Mouse (Mus musculus) kidney, adult 2 months (tissue): ENCODE data around the gene Spryd3.

Experiments
- CTCF ChIP-seq: fragments of 200-500 bp; conservative IDR thresholded peaks from 2 replicates; pipeline ENCODE4 v1.5.1; 2011; ENCODE audit warnings: low read depth, mild to moderate bottlenecking, control low read depth, low read length, moderate library complexity, mixed read lengths; ENCODE audit not compliant: insufficient read depth, insufficient read length
- POLR2A ChIP-seq: fragments of 200-500 bp; IDR thresholded peaks from one replicate; pipeline ENCODE4 v1.6.1; 2011; ENCODE audit warnings: low read depth, low read length, control low read depth

DNA sequence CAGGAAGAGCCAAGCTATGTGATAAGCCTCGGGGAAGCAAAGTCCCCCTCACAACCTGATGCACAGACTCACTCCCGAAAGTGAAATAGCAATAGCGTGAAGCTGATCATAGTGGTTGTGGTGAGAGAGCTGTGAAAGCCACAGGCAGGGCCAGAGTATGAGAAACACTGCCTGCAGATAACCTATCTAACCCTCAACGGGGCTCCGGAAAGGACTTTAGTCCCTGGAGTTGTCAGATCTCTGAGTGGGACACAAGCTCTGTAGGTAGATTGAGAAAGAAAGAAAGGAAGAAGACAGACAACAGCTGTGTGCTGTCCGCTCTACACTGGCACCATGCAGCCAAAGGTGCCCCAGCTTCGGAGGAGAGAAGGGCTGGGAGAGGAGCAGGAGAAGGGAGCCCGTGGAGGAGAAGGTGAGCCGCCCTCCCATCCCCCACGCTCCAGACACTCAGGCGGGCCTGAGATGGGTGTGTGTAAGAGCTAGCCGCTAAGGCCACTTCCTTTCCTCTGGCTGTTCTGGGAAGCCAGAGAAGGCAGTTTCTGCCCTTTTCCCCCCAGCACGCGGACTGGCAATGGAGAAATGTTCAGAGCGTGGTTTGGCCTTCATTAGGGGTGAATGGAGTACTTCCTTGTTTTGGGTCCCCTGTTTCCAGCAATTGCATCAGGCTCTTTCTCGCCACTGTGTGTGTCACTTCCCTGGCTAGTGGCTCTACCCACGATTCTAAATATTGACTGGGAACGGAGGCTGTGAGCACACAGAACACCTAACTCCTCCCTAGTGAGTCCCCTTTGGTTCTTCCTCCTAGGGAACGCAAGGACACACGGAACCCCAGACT is 14.5 kb upstream of the Spryd3 start, which contains the start of gene Soat2:
- TF ChIP-seq CTCF, result no peak
- no peak for TF ChIP-seq POLR2A
